Mouse (Mus musculus) embryonic facial prominence, embryonic 14.5 days (tissue): ENCODE data around the gene Sept11. TPM values are rescaled to one million over a fixed set of nuclear protein-coding genes. Genes with fewer than 3 reads are reported as not detected.
A peak's percentile ranks its signal among the peaks of the same experiment; 100 is the strongest.

Experiments
- ATAC-seq: fragments of 200-750 bp; cut with Nextera tagmentation; 2 replicates; pipeline ENCODE4 v1.8.0; 2017; ENCODE audit warnings: low read depth, moderate number of reproducible peaks, moderate TSS enrichment
- DNase-seq: peaks from one replicate; pipeline ENCODE4 v3.0.0-alpha.2; 2015; ENCODE audit warnings: low spot score
- H3K27ac ChIP-seq: fragments of 300-500 bp; sonication (generic); replicated peaks from 2 replicates; pipeline ENCODE4 v1.5.1; 2014; ENCODE audit warnings: low read depth, mild to moderate bottlenecking, low read length, moderate library complexity
- H3K27me3 ChIP-seq: fragments of 300-500 bp; sonication (generic); replicated peaks from 2 replicates; pipeline ENCODE4 v1.6.1; 2014; ENCODE audit warnings: low read length; ENCODE audit not compliant: control insufficient read depth, insufficient read depth
- H3K36me3 ChIP-seq: fragments of 300-500 bp; sonication (generic); 2 replicates; pipeline ENCODE4 v1.6.1; 2014; ENCODE audit warnings: low read length, mixed read lengths; ENCODE audit not compliant: control insufficient read depth, insufficient read depth
- H3K4me1 ChIP-seq: fragments of 300-500 bp; sonication (generic); 2 replicates; pipeline ENCODE4 v1.6.1; 2014; ENCODE audit warnings: antibody characterized with exemption, low read length; ENCODE audit not compliant: control insufficient read depth, insufficient read depth
- H3K4me2 ChIP-seq: fragments of 300-500 bp; sonication (generic); 2 replicates; pipeline ENCODE4 v1.6.1; 2014; ENCODE audit warnings: low read depth, mild to moderate bottlenecking, low read length, moderate library complexity, mixed read lengths
- H3K4me3 ChIP-seq: fragments of 300-500 bp; sonication (generic); 2 replicates; pipeline ENCODE4 v1.5.1; 2014; ENCODE audit warnings: low read depth, mild to moderate bottlenecking, low read length
- H3K9ac ChIP-seq: fragments of 300-500 bp; sonication (generic); 2 replicates; pipeline ENCODE4 v1.6.1; 2014; ENCODE audit warnings: low read depth, mild to moderate bottlenecking, low read length, moderate library complexity, mixed read lengths
- H3K9me3 ChIP-seq: fragments of 300-500 bp; sonication (generic); 2 replicates; pipeline ENCODE4 v1.6.1; 2016; ENCODE audit warnings: low read length; ENCODE audit not compliant: control insufficient read depth
- WGBS: fragments of 180-500 bp; shearing (Covaris S2); extraction: QIAGEN DNeasy Blood & Tissue Kit; methylation state at CpG from one replicate; pipeline ENCODE4 v1.1.7; 2014; 5-methylcytosine and 5-hydroxymethylcytosine counted together
- polyA plus RNA-seq: library from polyadenylated mRNA; unstranded; fragments of >200 nt; fragmentation: Nextera tagmentation; extraction: Ambion mirVana; gene quantifications from 2 replicates; pipeline ENCODE4 v1.2.1, GENCODE M21; 2014

Sept11 gene
- polyA plus RNA-seq, 1 experiment from 2014 or later, result 187 TPM

GRCm38 (mm10) chr5:93154401-93154800, 61.2 kb downstream of the Sept11 start:
- 70% methylated on average over 11 of the region's 11 CpGs for WGBS
- no peak overlapping the region for H3K9ac ChIP-seq
- H3K4me1 ChIP-seq, result peaks cover 29% of the 10 kb centered on the region

GRCm38 (mm10) chr5:93163541-93163940, 70.3 kb downstream of the Sept11 start:
- ATAC-seq (no peak), DNase-seq (peak; percentile 55)
- Histone ChIP-seq H3K4me3 (no peak overlapping the region), H3K4me1 (0 out of 2 replicates have a peak, but pooled peaks cover 4% of the 10 kb centered on the region), H3K27ac (no peak overlapping the region), H3K27me3 (no peaks in the 10 kb centered on the region), H3K9me3 (no peaks in the 10 kb centered on the region), H3K4me2 (no peak overlapping the region), H3K9ac (no peak overlapping the region), H3K36me3 (peaks cover 83% of the 10 kb centered on the region)
- 89% methylated on average over 3 of the region's 3 CpGs for WGBS

More at GRCm38 (mm10) chr5:93154401-93154800, 61.2 kb downstream of the Sept11 start:
- H3K36me3 ChIP-seq, result peaks cover 59% of the 10 kb centered on the region
- H3K27me3 ChIP-seq, result no peaks in the 10 kb centered on the region
- no peak overlapping the region for H3K4me2 ChIP-seq
- peak overlapping the region; percentile 19; the same call in 1 of the 2 replicates for H3K27ac ChIP-seq
- no peak overlapping the region for H3K4me3 ChIP-seq
- ATAC-seq (no peak; the same call in 1 of the 2 replicates), DNase-seq (no peak)
- H3K9me3 ChIP-seq, result no peaks in the 10 kb centered on the region

GRCm38 (mm10) chr5:93167919-93168516, 74.8 kb downstream of the Sept11 start:
- H3K27ac ChIP-seq, result 0 out of 2 replicates have a peak overlapping the region, but pooled peaks have one; percentile 8
- ATAC-seq (no peak), DNase-seq (no peak)
- 92% methylated on average over 11 of the region's 11 CpGs for WGBS
- H3K27me3 ChIP-seq, result no peaks in the 10 kb centered on the region
- peaks cover 82% of the 10 kb centered on the region for H3K36me3 ChIP-seq
- no peak overlapping the region for H3K4me3 ChIP-seq
- 0 out of 2 replicates have a peak, but pooled peaks cover 6% of the 10 kb centered on the region for H3K4me1 ChIP-seq
- H3K9ac ChIP-seq, result no peak overlapping the region
- H3K4me2 ChIP-seq, result no peak overlapping the region
- H3K9me3 ChIP-seq, result no peaks in the 10 kb centered on the region

GRCm38 (mm10) chr5:93168654-93169053, 75.4 kb downstream of the Sept11 start:
- peak; percentile 56; the same call in 1 of the 2 replicates for ATAC-seq
- H3K27ac ChIP-seq, result peak overlapping the region; percentile 8; the same call in 1 of the 2 replicates
- 0 out of 2 replicates have a peak, but pooled peaks cover 6% of the 10 kb centered on the region for H3K4me1 ChIP-seq
- no peak overlapping the region for H3K4me3 ChIP-seq
- H3K27me3 ChIP-seq, result no peaks in the 10 kb centered on the region
- WGBS, result 54% methylated on average over 6 of the region's 6 CpGs
- DNase-seq, result peak; percentile 43
- H3K4me2 ChIP-seq, result no peak overlapping the region
- H3K9me3 ChIP-seq, result no peaks in the 10 kb centered on the region
- H3K9ac ChIP-seq, result no peak overlapping the region
- H3K36me3 ChIP-seq, result peaks cover 84% of the 10 kb centered on the region

GRCm38 (mm10) chr5:93171420-93171819, 78.2 kb downstream of the Sept11 start:
- 96% methylated on average over 15 of the region's 15 CpGs for WGBS
- Histone ChIP-seq H3K9me3 (no peaks in the 10 kb centered on the region), H3K9ac (no peak overlapping the region), H3K27ac (no peak overlapping the region), H3K4me3 (no peak overlapping the region), H3K4me2 (no peak overlapping the region), H3K27me3 (no peaks in the 10 kb centered on the region), H3K36me3 (peaks cover 79% of the 10 kb centered on the region), H3K4me1 (0 out of 2 replicates have a peak, but pooled peaks cover 6% of the 10 kb centered on the region)
- DNase-seq (no peak), ATAC-seq (no peak)

GRCm38 (mm10) chr5:93172536-93172935, 79.3 kb downstream of the Sept11 start:
- Histone ChIP-seq H3K36me3 (peaks cover 72% of the 10 kb centered on the region), H3K4me1 (0 out of 2 replicates have a peak, but pooled peaks cover 6% of the 10 kb centered on the region), H3K9me3 (no peaks in the 10 kb centered on the region), H3K4me2 (no peak overlapping the region), H3K9ac (no peak overlapping the region), H3K27me3 (no peaks in the 10 kb centered on the region), H3K27ac (no peak overlapping the region), H3K4me3 (no peak overlapping the region)
- ATAC-seq (no peak), DNase-seq (no peak)
- 87% methylated on average over 6 of the region's 6 CpGs for WGBS

- Histone ChIP-seq H3K27me3 (no peaks in the 10 kb centered on the region), H3K4me2 (no peak overlapping the region), H3K4me3 (no peak overlapping the region), H3K27ac (no peak overlapping the region), H3K36me3 (peaks cover 72% of the 10 kb centered on the region), H3K4me1 (no peaks in the 10 kb centered on the region), H3K9ac (no peak overlapping the region), H3K9me3 (no peaks in the 10 kb centered on the region)
- 81% methylated on average over 6 of the region's 6 CpGs for WGBS
- ATAC-seq (no peak), DNase-seq (no peak)
These were observed 81.4 kb downstream of the Sept11 start for GRCm38 (mm10) chr5:93174675-93175074.

GRCm38 (mm10) chr5:93178616-93179015, 85.4 kb downstream of the Sept11 start:
- Histone ChIP-seq H3K36me3 (peaks cover 63% of the 10 kb centered on the region), H3K27me3 (no peaks in the 10 kb centered on the region), H3K4me2 (no peak overlapping the region), H3K9ac (no peak overlapping the region), H3K4me3 (no peak overlapping the region), H3K9me3 (no peaks in the 10 kb centered on the region), H3K27ac (no peak overlapping the region), H3K4me1 (no peaks in the 10 kb centered on the region)
- 75% methylated on average over 6 of the region's 6 CpGs for WGBS
- no peak for DNase-seq
- no peak for ATAC-seq

- H3K4me2 ChIP-seq, result no peak overlapping the region
- H3K4me3 ChIP-seq, result no peak overlapping the region
- WGBS, result 66% methylated on average over 2 of the region's 2 CpGs
- peaks cover 63% of the 10 kb centered on the region for H3K36me3 ChIP-seq
- peak; percentile 27 for DNase-seq
- ATAC-seq, result no peak
- H3K27me3 ChIP-seq, result no peaks in the 10 kb centered on the region
- H3K27ac ChIP-seq, result no peak overlapping the region
- H3K4me1 ChIP-seq, result no peaks in the 10 kb centered on the region
- no peak overlapping the region for H3K9ac ChIP-seq
- no peaks in the 10 kb centered on the region for H3K9me3 ChIP-seq
These were observed 87.0 kb downstream of the Sept11 start for GRCm38 (mm10) chr5:93180252-93180651.
